Mouse (Mus musculus): ENCODE measurements around the gene Morn2. TPM values are rescaled to one million over a fixed set of nuclear protein-coding genes. Genes with fewer than 3 reads are reported as not detected.

Gene Morn2
- polyA plus RNA-seq, 1 experiment from 2014 or later = 47.2 TPM

GRCm38 (mm10) chr17:80279340-80280070 is 10.5 kb upstream of the Morn2 start:
- POLR2A ChIA-PET = interaction anchor here (0.6 to 1.4 kb wide), 2 partner anchors 9 to 45 kb away, joined by 4 to 7 read pairs; no protein-coding TSS in a partner anchor
- no peak for ATAC-seq

DNA sequence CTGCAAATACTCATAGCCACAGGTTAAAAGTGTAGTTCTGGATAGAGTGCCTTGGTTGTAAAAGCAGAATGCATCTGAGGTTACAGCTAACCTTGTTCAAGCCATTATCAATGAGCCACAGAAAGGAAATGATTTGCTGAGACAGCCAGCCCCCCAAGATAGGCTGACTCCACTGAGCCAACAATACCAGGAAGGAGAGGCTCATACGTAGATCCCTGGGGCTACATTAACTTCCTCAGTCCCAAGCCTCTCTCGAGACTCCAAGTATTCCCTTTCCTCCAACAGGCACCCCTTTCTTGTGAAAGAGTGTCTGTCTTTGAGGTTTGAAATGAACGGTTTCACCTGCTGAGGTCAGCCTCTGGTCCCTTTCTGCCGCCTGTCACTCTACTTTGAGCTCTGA is 5.6 kb upstream of the Morn2 start:
- TF ChIP-seq CTCF (IDR thresholded peaks at IDR 0.05) = no peak
- DNase-seq (ENCODE audit: low read depth, low spot score) = no peak
- POLR2A ChIA-PET = no interaction called here
- in situ Hi-C loops (cut with MboI; ENCODE audit: low pct_unique_long_range_greater_than_20kb) = loop anchor here (25.0 kb wide), 1 partner anchor 553 kb away; no protein-coding TSS in a partner anchor
- no peak for ATAC-seq
- H3K27me3 ChIP-seq = no peaks in the 10 kb centered on the region
- CTCF ChIA-PET = no interaction called here

More at GRCm38 (mm10) chr17:80279340-80280070, 10.5 kb upstream of the Morn2 start:
- in situ Hi-C loops (cut with MboI; ENCODE audit: low pct_unique_long_range_greater_than_20kb) = loop anchor here (25.0 kb wide), 1 partner anchor 558 kb away; no protein-coding TSS in a partner anchor
- no peak for DNase-seq (ENCODE audit: low read depth, low spot score)
- no peak for TF ChIP-seq CTCF (IDR thresholded peaks at IDR 0.05)
- CTCF ChIA-PET = no interaction called here
- H3K27me3 ChIP-seq = no peaks in the 10 kb centered on the region

- no peak for ATAC-seq
- DNase-seq (ENCODE audit: low read depth, low spot score) = no peak
- in situ Hi-C loops (cut with MboI; ENCODE audit: low pct_unique_long_range_greater_than_20kb) = loop anchor here (25.0 kb wide), 1 partner anchor 549 kb away; no protein-coding TSS in a partner anchor
- TF ChIP-seq CTCF (IDR thresholded peaks at IDR 0.05) = no peak
- H3K27me3 ChIP-seq = no peaks in the 10 kb centered on the region
- ChIA-PET POLR2A (no interaction called here), CTCF (interaction anchor here (0.9 kb wide), 1 partner anchor 54 kb away, joined by 3 read pairs; no protein-coding TSS in a partner anchor)
Observed at GRCm38 (mm10) chr17:80288012-80288411, 2.0 kb upstream of the Morn2 start.

- peak; percentile 60 for ATAC-seq
- POLR2A ChIA-PET = no interaction called here
- no peak for DNase-seq (ENCODE audit: low read depth, low spot score)
- in situ Hi-C loops (cut with MboI; ENCODE audit: low pct_unique_long_range_greater_than_20kb) = loop anchor here (5.0 to 25.0 kb wide), 2 partner anchors 268 to 548 kb away; no protein-coding TSS in a partner anchor
- TF ChIP-seq CTCF (IDR thresholded peaks at IDR 0.05) = no peak
- H3K27me3 ChIP-seq = no peaks in the 10 kb centered on the region
- CTCF ChIA-PET = interaction anchor here (1.4 to 2.7 kb wide), 3 partner anchors 18 to 42 kb away, joined by 4 to 19 read pairs (median 12); partner anchors contain the start of gene Arhgef33
Observed at GRCm38 (mm10) chr17:80289280-80290073, 526 bp upstream of the Morn2 start.

GRCm38 (mm10) chr17:80291148-80291547 is 1.1 kb downstream of the Morn2 start:
- no peak for DNase-seq (ENCODE audit: low read depth, low spot score)
- CTCF ChIA-PET = interaction anchor here (0.7 to 3.3 kb wide), 14 partner anchors 9 to 272 kb away, joined by 3 to 19 read pairs (median 4); partner anchors contain the start of gene Arhgef33
- no peak for TF ChIP-seq CTCF (IDR thresholded peaks at IDR 0.05)
- ATAC-seq = no peak
- in situ Hi-C loops (cut with MboI; ENCODE audit: low pct_unique_long_range_greater_than_20kb) = loop anchor here (5.0 to 25.0 kb wide), 2 partner anchors 266 to 546 kb away; no protein-coding TSS in a partner anchor
- POLR2A ChIA-PET = no interaction called here
- H3K27me3 ChIP-seq = no peaks in the 10 kb centered on the region

DNA sequence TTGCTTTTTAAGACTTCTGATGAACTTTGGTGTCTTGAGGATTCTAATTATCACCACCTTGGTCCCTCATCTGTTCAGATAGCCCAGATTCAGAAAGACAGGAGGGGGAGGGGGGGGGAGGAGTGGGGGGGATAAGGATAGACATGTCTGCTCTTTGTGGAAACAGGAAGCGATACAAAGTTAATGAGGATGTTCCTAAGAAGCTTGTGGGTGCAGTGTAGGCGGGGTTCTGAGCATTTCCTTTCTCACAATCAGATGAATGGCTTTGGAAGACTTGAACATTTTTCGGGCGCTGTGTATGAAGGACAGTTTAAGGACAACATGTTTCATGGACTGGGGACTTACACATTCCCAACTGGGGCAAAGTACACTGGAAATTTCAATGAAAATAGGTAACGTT is 5.3 kb downstream of the Morn2 start:
- ChIA-PET CTCF (no interaction called here), POLR2A (no interaction called here)
- DNase-seq (ENCODE audit: low read depth, low spot score) (no peak), ATAC-seq (no peak)
- H3K27me3 ChIP-seq = no peaks in the 10 kb centered on the region
- TF ChIP-seq CTCF (IDR thresholded peaks at IDR 0.05) = no peak
- in situ Hi-C loops (cut with MboI; ENCODE audit: low pct_unique_long_range_greater_than_20kb) = loop anchor here (5.0 to 25.0 kb wide), 2 partner anchors 72 to 542 kb away; no protein-coding TSS in a partner anchor

DNA sequence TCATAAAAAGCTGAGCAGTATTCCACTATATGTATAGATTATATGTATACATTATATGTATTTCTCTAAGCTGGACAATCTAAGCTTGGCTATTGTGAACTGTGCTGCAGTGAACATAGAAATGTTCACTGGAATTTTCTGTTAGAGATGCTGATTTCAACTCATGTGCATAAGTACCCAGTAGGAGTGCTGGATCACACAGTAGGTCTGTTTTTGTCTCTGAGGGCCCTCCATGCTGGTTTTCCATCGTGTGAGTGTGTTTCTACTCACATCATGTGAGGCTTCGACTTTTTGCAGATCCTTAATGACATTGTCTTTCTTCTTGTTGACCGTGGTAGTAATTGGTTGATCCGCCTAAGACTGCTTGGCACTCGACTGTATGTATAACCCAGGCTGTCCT is 8.8 kb downstream of the Morn2 start:
- ATAC-seq (no peak), DNase-seq (ENCODE audit: low read depth, low spot score) (no peak)
- CTCF ChIA-PET = interaction anchor here (1.1 kb wide), 1 partner anchor 8 kb away, joined by 3 read pairs; the partner anchor contains the start of gene Arhgef33
- in situ Hi-C loops (cut with MboI; ENCODE audit: low pct_unique_long_range_greater_than_20kb) = loop anchor here (5.0 to 25.0 kb wide), 2 partner anchors 68 to 538 kb away; no protein-coding TSS in a partner anchor
- no peak for TF ChIP-seq CTCF (IDR thresholded peaks at IDR 0.05)
- POLR2A ChIA-PET = no interaction called here
- H3K27me3 ChIP-seq = no peaks in the 10 kb centered on the region

GRCm38 (mm10) chr17:80307251-80307650 is 17.2 kb downstream of the Morn2 start, which contains the start of gene Arhgef33:
Gene Arhgef33 (plus strand): TSS chr17:80307407.
- ChIA-PET POLR2A (no interaction called here), CTCF (interaction anchor here (0.7 to 3.3 kb wide), 10 partner anchors 9 to 711 kb away, joined by 3 to 19 read pairs (median 4); partner anchors contain the start of genes Dhx57 and Morn2)
- in situ Hi-C loops (cut with MboI; ENCODE audit: low pct_unique_long_range_greater_than_20kb) = no loop called here
- no peak for TF ChIP-seq CTCF (IDR thresholded peaks at IDR 0.05)
- no peaks in the 10 kb centered on the region for H3K27me3 ChIP-seq
- no peak for ATAC-seq
- DNase-seq (ENCODE audit: low read depth, low spot score) = no peak

- TF ChIP-seq CTCF (IDR thresholded peaks at IDR 0.05) = no peak
- ChIA-PET CTCF (no interaction called here), POLR2A (no interaction called here)
- ATAC-seq (no peak), DNase-seq (ENCODE audit: low read depth, low spot score) (no peak)
- no peaks in the 10 kb centered on the region for H3K27me3 ChIP-seq
- in situ Hi-C loops (cut with MboI; ENCODE audit: low pct_unique_long_range_greater_than_20kb) = no loop called here
Observed at GRCm38 (mm10) chr17:80311761-80312160, 21.8 kb downstream of the Morn2 start.

DNA sequence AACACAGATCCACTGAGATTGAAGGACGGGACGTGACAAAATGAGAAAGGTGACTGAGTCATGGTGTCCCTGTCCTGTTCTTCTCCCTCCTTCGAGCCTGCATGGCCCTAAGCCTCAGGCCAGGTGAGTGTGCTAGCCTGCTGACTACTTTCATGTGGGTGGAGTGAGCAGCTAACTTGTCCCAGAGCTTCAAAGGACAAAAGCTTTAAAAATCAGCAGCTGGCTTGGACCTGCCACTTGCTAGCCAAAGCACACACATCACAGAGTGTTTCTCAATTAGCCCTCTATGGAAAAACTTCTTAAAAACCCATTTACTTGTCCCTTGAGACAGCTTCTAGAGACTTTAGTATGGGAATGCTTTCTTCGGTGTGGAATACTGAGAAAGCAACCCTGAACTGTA is 22.4 kb downstream of the Morn2 start:
- TF ChIP-seq CTCF (IDR thresholded peaks at IDR 0.05) = no peak

More for the DNA sequence above, 22.4 kb downstream of the Morn2 start:
- ATAC-seq (no peak), DNase-seq (ENCODE audit: low read depth, low spot score) (no peak)
- ChIA-PET CTCF (no interaction called here), POLR2A (no interaction called here)
- in situ Hi-C loops (cut with MboI; ENCODE audit: low pct_unique_long_range_greater_than_20kb) = no loop called here
- H3K27me3 ChIP-seq = no peaks in the 10 kb centered on the region

Data from Patski (cell line).